Mouse (Mus musculus) stomach, postnatal 0 days (tissue): ENCODE results near the gene Cdk7. TPM values are rescaled to one million over a fixed set of nuclear protein-coding genes. Genes with fewer than 3 reads are reported as not detected.

Experiments used
- ATAC-seq: fragments of 200-750 bp; cut with Nextera tagmentation; 2 replicates; pipeline ENCODE4 v1.8.0; 2017; ENCODE audit not compliant: low FRiP score, low TSS enrichment
- DNase-seq: peaks from one replicate; pipeline ENCODE4 v3.0.0-alpha.2; 2016; ENCODE audit warnings: low spot score
- H3K27ac ChIP-seq: fragments of 300-500 bp; sonication (generic); replicated peaks from 2 replicates; pipeline ENCODE4 v1.5.1; 2014; ENCODE audit warnings: mild to moderate bottlenecking, control low read depth
- H3K27me3 ChIP-seq: fragments of 300-500 bp; sonication (generic); 2 replicates; pipeline ENCODE4 v1.6.1; 2014; ENCODE audit warnings: low read length; ENCODE audit not compliant: control insufficient read depth, insufficient read depth
- H3K36me3 ChIP-seq: fragments of 300-500 bp; sonication (generic); 2 replicates; pipeline ENCODE4 v1.6.1; 2014; ENCODE audit warnings: low read length, mixed read lengths; ENCODE audit not compliant: control insufficient read depth, insufficient read depth
- H3K4me1 ChIP-seq: fragments of 300-500 bp; sonication (generic); replicated peaks from 2 replicates; pipeline ENCODE4 v1.6.1; 2014; ENCODE audit warnings: antibody characterized with exemption; ENCODE audit not compliant: control insufficient read depth, insufficient read depth
- H3K4me2 ChIP-seq: fragments of 300-500 bp; sonication (generic); replicated peaks from 2 replicates; pipeline ENCODE4 v1.6.1; 2014; ENCODE audit warnings: low read depth, mild to moderate bottlenecking, control low read depth, moderate library complexity
- H3K4me3 ChIP-seq: fragments of 300-500 bp; sonication (generic); 2 replicates; pipeline ENCODE4 v1.5.1; 2014; ENCODE audit warnings: low read depth, low read length, control low read depth
- H3K9ac ChIP-seq: fragments of 300-500 bp; sonication (generic); 2 replicates; pipeline ENCODE4 v1.6.1; 2014; ENCODE audit warnings: mild to moderate bottlenecking, low read length, control low read depth, mixed read lengths
- H3K9me3 ChIP-seq: fragments of 300-500 bp; sonication (generic); 2 replicates; pipeline ENCODE4 v1.6.1; 2016; ENCODE audit warnings: low read length; ENCODE audit not compliant: control insufficient read depth
- CTCF ChIP-seq: IDR thresholded peaks from 2 replicates; pipeline ENCODE4 v1.5.1; 2016; ENCODE audit warnings: antibody characterized with exemption, low read depth, mild to moderate bottlenecking, moderate library complexity
- EP300 ChIP-seq: optimal IDR thresholded peaks from 2 replicates; pipeline ENCODE3; 2016; ENCODE audit warnings: antibody characterized with exemption
- WGBS: fragments of 180-500 bp; shearing (Covaris S2); extraction: QIAGEN DNeasy Blood & Tissue Kit; methylation state at CpG from one replicate; pipeline ENCODE4 v1.1.7; 2014; 5-methylcytosine and 5-hydroxymethylcytosine counted together
- polyA plus RNA-seq: library from polyadenylated mRNA; unstranded; fragments of >200 nt; fragmentation: Nextera tagmentation; extraction: Ambion mirVana; gene quantifications from 2 replicates; pipeline ENCODE4 v1.2.1, GENCODE M21; 2015

The Cdk7 gene
- polyA plus RNA-seq, 1 experiment from 2014 or later, result 52.8 TPM

DNA sequence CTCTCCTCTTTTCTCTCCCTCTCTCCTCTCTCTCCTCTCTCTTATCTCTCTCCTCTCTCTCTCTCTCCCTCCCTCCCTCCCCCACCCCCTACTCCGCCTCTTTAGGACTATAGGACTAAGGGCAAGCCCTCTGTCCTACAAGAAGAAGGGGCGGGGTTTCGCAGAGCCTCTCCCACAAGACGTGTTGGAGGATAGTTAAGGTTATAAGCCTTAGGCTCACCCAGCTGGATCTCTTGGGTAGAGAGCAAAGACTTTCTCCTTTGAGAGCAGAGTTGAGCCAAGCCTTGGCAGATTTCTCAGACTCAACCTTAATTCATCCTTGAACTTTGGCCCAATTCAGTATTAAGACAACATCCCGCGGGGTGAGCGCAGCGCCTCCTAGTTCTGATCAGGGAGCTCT lies 17.9 kb upstream of the Cdk7 start:
- Histone ChIP-seq H3K4me3 (no peak overlapping the region), H3K4me2 (no peak overlapping the region), H3K4me1 (no peaks in the 10 kb centered on the region), H3K36me3 (no peaks in the 10 kb centered on the region), H3K27ac (no peak overlapping the region), H3K9me3 (no peaks in the 10 kb centered on the region), H3K9ac (no peak overlapping the region), H3K27me3 (no peaks in the 10 kb centered on the region)
- no peak for ATAC-seq
- TF ChIP-seq CTCF, result no peak
- no peak for TF ChIP-seq EP300
- no peak for DNase-seq
- WGBS, result 47% methylated on average over 8 of the region's 8 CpGs

DNA sequence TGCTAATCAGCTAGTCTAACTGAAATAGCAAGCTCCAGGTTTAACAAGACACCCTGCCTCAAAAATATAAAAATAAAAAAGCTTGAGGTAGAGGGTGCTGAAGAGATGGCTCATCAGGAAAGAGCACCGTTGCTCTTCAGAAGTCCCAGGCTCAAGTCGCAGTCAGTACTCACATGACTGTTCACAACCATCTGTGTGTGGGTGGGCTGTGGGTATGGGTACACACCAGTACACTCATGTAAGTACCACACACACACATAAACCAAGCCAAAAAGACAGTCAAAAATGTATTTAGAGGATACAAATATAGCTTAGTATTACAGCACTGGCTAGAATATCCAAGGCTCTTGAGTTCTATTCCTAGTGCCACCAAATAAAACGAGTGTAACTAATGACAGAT lies 15.4 kb upstream of the Cdk7 start:
- Histone ChIP-seq H3K4me3 (no peak overlapping the region), H3K4me1 (no peaks in the 10 kb centered on the region), H3K27me3 (no peaks in the 10 kb centered on the region), H3K27ac (no peak overlapping the region), H3K9me3 (no peaks in the 10 kb centered on the region), H3K9ac (no peak overlapping the region), H3K36me3 (no peaks in the 10 kb centered on the region), H3K4me2 (no peak overlapping the region)
- TF ChIP-seq EP300 (no peak), CTCF (no peak)
- WGBS, result 80% methylated on average over 3 of the region's 3 CpGs
- no peak for DNase-seq
- no peak for ATAC-seq

DNA sequence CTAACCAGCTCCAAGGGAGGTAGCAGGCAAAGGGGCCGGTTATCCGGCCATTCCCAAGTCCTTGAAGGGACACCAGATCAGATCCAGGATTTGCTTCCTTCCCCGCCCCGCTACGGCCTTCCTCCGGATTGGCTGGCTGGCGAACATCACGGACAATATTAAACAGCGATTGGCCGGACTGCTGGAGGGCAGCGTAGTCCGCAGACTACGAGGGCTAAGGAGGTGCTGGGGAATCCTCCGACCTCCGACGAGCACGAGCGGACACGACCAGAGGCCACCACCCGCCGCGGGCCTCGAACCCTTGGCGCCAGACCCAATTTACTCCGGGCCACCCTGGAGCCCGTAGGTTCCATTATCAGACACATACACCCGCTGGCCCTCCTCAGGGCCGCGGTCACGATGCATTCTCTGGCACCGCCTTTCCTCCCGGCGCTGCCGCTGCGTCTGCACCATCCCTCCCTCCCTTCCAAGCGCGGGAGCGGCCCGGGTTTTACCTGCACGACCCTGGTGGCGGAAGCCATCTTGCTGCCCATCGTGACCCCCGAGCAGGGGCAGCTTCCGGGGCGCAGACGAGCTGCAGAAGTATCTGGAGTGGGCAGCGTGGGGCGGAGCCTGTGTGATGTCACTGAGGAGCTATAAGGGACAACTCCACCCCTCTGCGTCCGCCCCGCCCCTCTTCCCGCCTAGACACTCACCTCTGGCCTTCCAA lies 13.5 kb upstream of the Cdk7 start, which contains the start of gene Mrps36:
TSS of gene Mrps36 (minus strand) at position 624 of the 709 bp plus-strand sequence.
- Histone ChIP-seq H3K4me1 (no peaks in the 10 kb centered on the region), H3K4me3 (peak within 1 kb of the TSS; percentile 61), H3K9ac (peak within 1 kb of the TSS; percentile 77), H3K27ac (peak within 1 kb of the TSS; percentile 94), H3K27me3 (no peaks in the 10 kb centered on the region), H3K4me2 (peak within 1 kb of the TSS; percentile 61), H3K36me3 (no peaks in the 10 kb centered on the region), H3K9me3 (no peaks in the 10 kb centered on the region)
- DNase-seq (peak; percentile 96), ATAC-seq (peak; percentile 94)
- TF ChIP-seq EP300 (no peak), CTCF (no peak; the same call in 1 of the 2 replicates)
- WGBS, result under 1% methylated on average over 51 of the region's 52 CpGs

DNA sequence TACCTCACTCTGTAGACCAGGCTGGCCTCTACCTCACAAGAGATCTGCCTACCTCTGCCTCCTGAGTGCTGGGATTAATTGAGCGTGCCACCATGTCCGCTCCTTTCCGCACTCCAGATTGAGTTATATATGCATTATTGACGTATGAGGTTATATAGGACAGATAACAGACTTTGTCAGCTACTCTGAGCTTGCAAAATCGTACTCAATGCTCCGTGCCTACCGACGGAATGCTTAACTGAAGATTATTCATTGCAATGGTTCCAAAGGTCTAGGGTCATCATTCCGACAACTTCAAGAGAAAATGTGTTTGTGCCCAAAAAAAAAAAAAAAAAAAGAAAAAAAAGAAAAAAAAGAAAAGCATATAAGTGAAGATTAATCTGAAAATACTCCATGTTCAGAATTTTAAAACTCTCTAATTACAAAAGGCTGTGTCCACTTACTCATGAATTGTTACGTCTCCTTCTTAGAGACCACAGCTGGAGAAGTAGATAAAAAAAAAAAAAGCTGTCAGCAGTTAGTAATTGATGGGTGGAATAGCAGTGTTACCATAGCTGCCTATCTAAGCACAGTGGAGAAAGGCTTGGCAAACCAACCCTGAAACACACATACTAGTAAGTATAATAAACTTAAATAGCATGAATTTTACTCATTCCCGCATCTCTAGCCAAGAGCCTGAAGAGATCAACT lies 12.8 kb upstream of the Cdk7 start:
- no peak for DNase-seq
- H3K36me3 ChIP-seq, result no peaks in the 10 kb centered on the region
- peak overlapping the region; percentile 94 for H3K27ac ChIP-seq
- H3K4me2 ChIP-seq, result peak overlapping the region; percentile 61
- TF ChIP-seq EP300, result no peak
- TF ChIP-seq CTCF, result no peak
- peak; percentile 43 for ATAC-seq
- no peaks in the 10 kb centered on the region for H3K27me3 ChIP-seq
- H3K4me1 ChIP-seq, result no peaks in the 10 kb centered on the region
- peak overlapping the region; percentile 77 for H3K9ac ChIP-seq
- 44% methylated on average over 11 of the region's 11 CpGs for WGBS
- peak overlapping the region; percentile 61 for H3K4me3 ChIP-seq
- no peaks in the 10 kb centered on the region for H3K9me3 ChIP-seq

DNA sequence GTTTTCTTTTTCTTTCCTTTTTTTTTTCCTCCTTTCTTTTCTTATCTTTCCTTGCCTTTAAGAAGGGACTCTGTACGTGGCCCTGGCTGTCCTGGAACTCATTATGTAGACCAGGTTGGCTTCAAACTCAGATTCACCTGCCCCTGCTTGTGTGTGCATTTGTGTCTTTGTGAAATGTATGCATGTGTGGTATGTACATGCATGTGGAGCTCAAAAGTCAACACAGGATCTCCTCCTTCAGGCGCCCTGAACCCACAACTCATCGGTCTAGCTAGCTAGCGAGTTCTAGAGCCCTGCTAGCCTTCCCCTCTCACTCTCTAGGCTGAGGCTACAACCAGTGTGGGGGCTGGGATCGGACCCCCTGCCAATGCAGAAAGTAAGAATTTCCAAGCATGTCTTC lies 12.1 kb upstream of the Cdk7 start:
- ATAC-seq, result no peak

DNA sequence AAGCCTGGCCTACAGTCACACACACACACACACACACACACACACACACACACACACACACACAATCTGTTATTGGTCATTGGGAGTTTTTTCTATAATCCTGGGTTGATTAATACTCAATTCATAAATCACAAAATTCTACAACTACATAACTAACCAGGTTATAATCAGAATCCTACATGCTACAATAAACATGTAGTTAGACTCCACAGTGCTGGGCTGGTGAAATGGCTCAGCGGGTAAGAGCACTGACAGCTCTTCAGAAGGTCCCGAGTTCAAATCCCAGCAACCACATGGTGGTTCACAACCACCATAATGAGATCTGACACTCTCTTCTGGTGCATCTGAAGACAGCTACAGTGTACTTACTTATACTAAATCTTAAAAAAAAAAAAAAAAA lies 2.0 kb upstream of the Cdk7 start:
- ATAC-seq, result no peak
- no peak for DNase-seq
- H3K9me3 ChIP-seq, result no peaks in the 10 kb centered on the region
- no peak overlapping the region for H3K27ac ChIP-seq
- TF ChIP-seq EP300 (no peak), CTCF (no peak)
- WGBS, result 88% methylated on average over 2 of the region's 2 CpGs
- no peaks in the 10 kb centered on the region for H3K27me3 ChIP-seq
- no peak overlapping the region for H3K4me2 ChIP-seq
- H3K4me1 ChIP-seq, result 0 out of 2 replicates have a peak, but pooled peaks cover 3% of the 10 kb centered on the region
- H3K4me3 ChIP-seq, result no peak overlapping the region
- H3K9ac ChIP-seq, result no peak overlapping the region
- peaks cover 4% of the 10 kb centered on the region; the same call in 1 of the 2 replicates for H3K36me3 ChIP-seq

More for the DNA sequence above, 12.1 kb upstream of the Cdk7 start:
- no peaks in the 10 kb centered on the region for H3K27me3 ChIP-seq
- WGBS, result 71% methylated on average over 5 of the region's 5 CpGs
- H3K9ac ChIP-seq, result no peak overlapping the region
- H3K36me3 ChIP-seq, result no peaks in the 10 kb centered on the region
- H3K9me3 ChIP-seq, result no peaks in the 10 kb centered on the region
- H3K4me2 ChIP-seq, result no peak overlapping the region
- H3K27ac ChIP-seq, result no peak overlapping the region
- DNase-seq, result no peak
- no peak for TF ChIP-seq CTCF
- TF ChIP-seq EP300, result no peak
- H3K4me1 ChIP-seq, result no peaks in the 10 kb centered on the region
- H3K4me3 ChIP-seq, result no peak overlapping the region
